Mouse (Mus musculus) left cerebral cortex, postnatal 36 days (tissue): Measurements from ENCODE around the gene Gm30737. TPM values are rescaled to one million over a fixed set of nuclear protein-coding genes. Genes with fewer than 3 reads are reported as not detected.
"Not testable (repeated sequence)": the region's sequence is repeated elsewhere in the genome, so short reads cannot be mapped to it uniquely, and the experiment has no call there.

Experiments used
- DNase-seq, 2 experiments: peaks; one replicate each; pipeline ENCODE4 v3.0.0; 2021 to 2022; ENCODE audit warnings: low spot score in 2 of 2, mixed read lengths in 1 of 2
- intact Hi-C: fragments of 180-260 bp; cut with DNase I; formaldehyde crosslinking; loops from one replicate; pipeline ENCODE4 v1.15.1; 2025
- total RNA-seq, 2 experiments: library from RNA; stranded (reverse); gene quantifications; 2 replicates each; pipeline ENCODE4 v1.2.3; 2021

Gene Gm30737
- total RNA-seq: not detected

- intact Hi-C loops, DNase-seq: not testable (repeated sequence)
Measured at GRCm38 (mm10) chrY:14400410-14400809, at the start of gene Gm30737. Gene Gm30737, plus strand, starts transcription at chrY:14400710.
